In genomic region chr2:84660253-84660652, GRCm38 (mm10) we compare ENCODE assay signal across 7 mouse cellular contexts. TPM values are rescaled to one million over a fixed set of nuclear protein-coding genes. Genes with fewer than 3 reads are reported as not detected.
DNase-seq lines count a peak whose midpoint lies in the region; ATAC-seq and TF ChIP-seq lines count a peak whose summit lies in the region.

No protein-coding gene starts in this region.

- H3K27ac ChIP-seq in midbrain, postnatal 0 days (ENCODE audit: low read depth, low read length) = no peak overlapping the region
- H3K27ac ChIP-seq in midbrain, embryonic 13.5 days = no peak overlapping the region
- peak overlapping the region; percentile 41; the same call in 1 of the 2 replicates for H3K27ac ChIP-seq in liver, embryonic 12.5 days
- H3K27ac ChIP-seq in small intestine, adult 2 months (ENCODE audit: insufficient read depth, low read depth, low read length) = no peak overlapping the region

- H3K4me3 ChIP-seq in midbrain, postnatal 0 days (ENCODE audit: low read depth, low read length) = no peak overlapping the region
- no peak overlapping the region for H3K4me3 ChIP-seq in midbrain, embryonic 13.5 days (replicated peaks)
- no peak overlapping the region for H3K4me3 ChIP-seq in liver, embryonic 12.5 days
- no peak overlapping the region for H3K4me3 ChIP-seq in small intestine, adult 2 months (ENCODE audit: low read depth, low read length)

- no peak for ATAC-seq in midbrain, postnatal 0 days (ENCODE audit: low FRiP score)
- no peak for ATAC-seq in midbrain, embryonic 13.5 days
- peak; percentile 61; the same call in 1 of the 2 replicates for ATAC-seq in liver, embryonic 12.5 days

- TF ChIP-seq POLR2A in small intestine, adult 2 months (IDR thresholded peaks at IDR 0.05; ENCODE audit: low read depth, low read length) = no peak

- no peak overlapping the region for H3K4me2 ChIP-seq in midbrain, postnatal 0 days (ENCODE audit: low read depth, low read length, poor library complexity, severe bottlenecking)
- no peak overlapping the region for H3K4me2 ChIP-seq in midbrain, embryonic 13.5 days (replicated peaks)
- H3K4me2 ChIP-seq in liver, embryonic 12.5 days = no peak overlapping the region

- TF ChIP-seq CTCF in midbrain, postnatal 0 days (IDR thresholded peaks at IDR 0.05) = peak; percentile 67
- peak; percentile 22; the same call in 1 of the 2 replicates for TF ChIP-seq CTCF in small intestine, adult 2 months (IDR thresholded peaks at IDR 0.05; ENCODE audit: extremely low read depth, insufficient read length, insufficient replicate concordance, low read depth, low read length)

- WGBS in midbrain, postnatal 0 days = 70% methylated on average over 3 of the region's 3 CpGs
- 69% methylated on average over 3 of the region's 3 CpGs for WGBS in midbrain, embryonic 13.5 days
- WGBS in liver, embryonic 12.5 days (ENCODE audit: insufficient replicate concordance) = 42% methylated on average over 3 of the region's 3 CpGs
- WGBS in small intestine, adult 2 months = 40% methylated on average over 3 of the region's 3 CpGs

- no peak overlapping the region for H3K9ac ChIP-seq in midbrain, postnatal 0 days (replicated peaks; ENCODE audit: low read length, poor library complexity, severe bottlenecking)
- no peak overlapping the region for H3K9ac ChIP-seq in midbrain, embryonic 13.5 days (replicated peaks)
- H3K9ac ChIP-seq in liver, embryonic 12.5 days = no peak overlapping the region

- H3K36me3 ChIP-seq in midbrain, postnatal 0 days (ENCODE audit: insufficient read depth, low read length) = no peaks in the 10 kb centered on the region
- H3K36me3 ChIP-seq in midbrain, embryonic 13.5 days = no peaks in the 10 kb centered on the region
- H3K36me3 ChIP-seq in liver, embryonic 12.5 days = no peaks in the 10 kb centered on the region
- no peaks in the 10 kb centered on the region for H3K36me3 ChIP-seq in small intestine, adult 2 months (ENCODE audit: control insufficient read depth, insufficient read depth, low read length)

- peak; percentile 45 for DNase-seq in midbrain, postnatal 0 days (ENCODE audit: low spot score)
- DNase-seq in NIH3T3 (ENCODE audit: low read depth) = peak; percentile 85
- DNase-seq in heart, postnatal 14 days = peak; percentile 34 to 70
- DNase-seq in cerebellum, postnatal 25 days = no peak

- intact Hi-C loops in heart, postnatal 14 days (cut with DNase I) = loop anchor here (5.0 kb wide), 3 partner anchors 103 to 203 kb away; no protein-coding TSS in a partner anchor

- H3K27me3 ChIP-seq in midbrain, postnatal 0 days (ENCODE audit: insufficient read depth, low read length) = no peaks in the 10 kb centered on the region
- H3K27me3 ChIP-seq in midbrain, embryonic 13.5 days = no peaks in the 10 kb centered on the region
- H3K27me3 ChIP-seq in liver, embryonic 12.5 days (replicated peaks) = no peaks in the 10 kb centered on the region
- H3K27me3 ChIP-seq in small intestine, adult 2 months (ENCODE audit: control insufficient read depth, insufficient read depth, low read length) = no peaks in the 10 kb centered on the region

- no peaks in the 10 kb centered on the region for H3K9me3 ChIP-seq in midbrain, postnatal 0 days (ENCODE audit: low read length)
- no peaks in the 10 kb centered on the region for H3K9me3 ChIP-seq in midbrain, embryonic 13.5 days
- H3K9me3 ChIP-seq in liver, embryonic 12.5 days (replicated peaks) = no peaks in the 10 kb centered on the region

- no peaks in the 10 kb centered on the region for H3K4me1 ChIP-seq in midbrain, postnatal 0 days (ENCODE audit: insufficient read depth, low read length)
- H3K4me1 ChIP-seq in midbrain, embryonic 13.5 days (replicated peaks) = no peaks in the 10 kb centered on the region
- H3K4me1 ChIP-seq in liver, embryonic 12.5 days = peaks cover 5% of the 10 kb centered on the region; the same call in 1 of the 2 replicates
- 0 out of 2 replicates have a peak, but pooled peaks cover 1% of the 10 kb centered on the region for H3K4me1 ChIP-seq in small intestine, adult 2 months (ENCODE audit: control insufficient read depth, insufficient read depth, insufficient read length, low read length)

RNA-seq across cellular contexts. Expression of gene Btbd18, which starts 1.4 kb away (rescaled TPM):
- total RNA-seq in midbrain, postnatal 0 days (2014; rRNA removed) = not detected in 2 replicates
- polyA plus RNA-seq in midbrain, postnatal 0 days (2015; fragmentation: Nextera tagmentation; extraction: Ambion mirVana) = 0.27 and 0.35 TPM in 2 replicates
- polyA plus RNA-seq in midbrain, embryonic 13.5 days (2015; fragmentation: Nextera tagmentation; extraction: Ambion mirVana) = 0.35 and 0.42 TPM in 2 replicates
- not detected for total RNA-seq in heart, postnatal 14 days (2021)
- polyA plus RNA-seq in liver, embryonic 12.5 days (2016; fragmentation: Nextera tagmentation; extraction: Ambion mirVana) = 0.04 and 0.10 TPM in 2 replicates
- polyA plus RNA-seq in small intestine, adult 2 months (2012; rRNA removed) = not detected in 2 replicates

RNA-seq across cellular contexts. Expression of gene Ctnnd1, which starts 9.7 kb away (rescaled TPM):
- 81.1 and 82.9 TPM in 2 replicates for total RNA-seq in midbrain, postnatal 0 days (2014; rRNA removed)
- 13.7 and 15.8 TPM in 2 replicates for polyA plus RNA-seq in midbrain, postnatal 0 days (2015; fragmentation: Nextera tagmentation; extraction: Ambion mirVana)
- 30.4 and 38.0 TPM in 2 replicates for polyA plus RNA-seq in midbrain, embryonic 13.5 days (2015; fragmentation: Nextera tagmentation; extraction: Ambion mirVana)
- total RNA-seq in heart, postnatal 14 days (2021) = 100 to 1,000 TPM in 1 of 2 experiments, 10 to 100 TPM in 1; 92.4 to 107 TPM
- 18.6 and 20.5 TPM in 2 replicates for polyA plus RNA-seq in liver, embryonic 12.5 days (2016; fragmentation: Nextera tagmentation; extraction: Ambion mirVana)
- polyA plus RNA-seq in small intestine, adult 2 months (2012; rRNA removed) = 29.0 and 80.2 TPM in 2 replicates

RNA-seq across cellular contexts. Expression of gene Selenoh, which starts 10.3 kb away (rescaled TPM):
- total RNA-seq in midbrain, postnatal 0 days (2014; rRNA removed) = 180 and 269 TPM in 2 replicates
- polyA plus RNA-seq in midbrain, postnatal 0 days (2015; fragmentation: Nextera tagmentation; extraction: Ambion mirVana) = 210 and 211 TPM in 2 replicates
- 272 and 278 TPM in 2 replicates for polyA plus RNA-seq in midbrain, embryonic 13.5 days (2015; fragmentation: Nextera tagmentation; extraction: Ambion mirVana)
- total RNA-seq in heart, postnatal 14 days (2021) = 10 to 100 TPM; 31.4 to 32.8 TPM
- polyA plus RNA-seq in liver, embryonic 12.5 days (2016; fragmentation: Nextera tagmentation; extraction: Ambion mirVana) = 163 and 165 TPM in 2 replicates
- 42.8 and 47.3 TPM in 2 replicates for polyA plus RNA-seq in small intestine, adult 2 months (2012; rRNA removed)

RNA-seq across cellular contexts. Expression of gene Gm28635, which starts 17.6 kb away (rescaled TPM):
- total RNA-seq in midbrain, postnatal 0 days (2014; rRNA removed) = not detected in 2 replicates
- polyA plus RNA-seq in midbrain, postnatal 0 days (2015; fragmentation: Nextera tagmentation; extraction: Ambion mirVana) = not detected in 2 replicates
- not detected in 2 replicates for polyA plus RNA-seq in midbrain, embryonic 13.5 days (2015; fragmentation: Nextera tagmentation; extraction: Ambion mirVana)
- 10 to 100 TPM in 1 of 2 experiments, 1 to 10 TPM in 1; 4.3 to 11.7 TPM for total RNA-seq in heart, postnatal 14 days (2021)
- not detected in 2 replicates for polyA plus RNA-seq in liver, embryonic 12.5 days (2016; fragmentation: Nextera tagmentation; extraction: Ambion mirVana)
- polyA plus RNA-seq in small intestine, adult 2 months (2012; rRNA removed) = not detected in 2 replicates

RNA-seq across cellular contexts. Expression of gene Med19, which starts 17.9 kb away (rescaled TPM):
- 43.0 and 45.3 TPM in 2 replicates for total RNA-seq in midbrain, postnatal 0 days (2014; rRNA removed)
- 47.4 and 49.5 TPM in 2 replicates for polyA plus RNA-seq in midbrain, postnatal 0 days (2015; fragmentation: Nextera tagmentation; extraction: Ambion mirVana)
- polyA plus RNA-seq in midbrain, embryonic 13.5 days (2015; fragmentation: Nextera tagmentation; extraction: Ambion mirVana) = 49.3 and 53.3 TPM in 2 replicates
- 10 to 100 TPM; 13.9 to 15.0 TPM for total RNA-seq in heart, postnatal 14 days (2021)
- 27.2 and 28.1 TPM in 2 replicates for polyA plus RNA-seq in liver, embryonic 12.5 days (2016; fragmentation: Nextera tagmentation; extraction: Ambion mirVana)
- 2.7 and 5.1 TPM in 2 replicates for polyA plus RNA-seq in small intestine, adult 2 months (2012; rRNA removed)

Comparison
In these comparisons a context has a peak if more than half of its experiments do, and no peak if none do; other contexts are left out.
1. DNase-seq: peak in midbrain, postnatal 0 days (single experiment), NIH3T3 (single experiment) and heart, postnatal 14 days (2 of 2); none in cerebellum, postnatal 25 days (0 of 2).